Mouse (Mus musculus) right cerebral cortex, postnatal 25 days (tissue): ENCODE results near the gene Gm21454.
"Not testable (repeated sequence)": the region's sequence is repeated elsewhere in the genome, so short reads cannot be mapped to it uniquely, and the experiment has no call there.

Experiments
- DNase-seq: peaks from one replicate; pipeline ENCODE4 v3.0.0; 2022

Gene Gm21454

DNA sequence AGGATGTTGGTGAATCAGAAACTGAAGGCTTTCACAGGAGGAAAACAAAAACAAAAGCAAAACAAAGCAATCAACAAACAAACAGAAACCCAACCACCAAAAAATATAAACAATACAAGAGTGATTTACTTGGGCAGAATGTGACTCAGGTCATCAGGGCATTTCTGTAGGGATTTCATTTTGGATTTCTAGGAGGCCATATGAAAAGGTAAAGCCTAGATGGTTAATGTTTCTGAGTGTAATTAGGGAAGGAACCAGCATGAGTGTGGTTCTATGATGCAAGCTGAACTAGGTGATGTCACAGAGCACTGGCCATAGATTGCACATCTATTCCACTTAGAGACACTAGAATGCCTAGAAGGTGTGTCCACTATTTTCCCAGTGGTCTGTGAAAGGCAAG lies at the start of gene Gm21454, which contains the start of gene Gm21440:
Gm21454 (plus strand) TSS at position 352 of the 400 bp plus-strand sequence.
Gm21440 (plus strand) TSS at position 301 of the 400 bp plus-strand sequence.
- DNase-seq = not testable (repeated sequence)

DNA sequence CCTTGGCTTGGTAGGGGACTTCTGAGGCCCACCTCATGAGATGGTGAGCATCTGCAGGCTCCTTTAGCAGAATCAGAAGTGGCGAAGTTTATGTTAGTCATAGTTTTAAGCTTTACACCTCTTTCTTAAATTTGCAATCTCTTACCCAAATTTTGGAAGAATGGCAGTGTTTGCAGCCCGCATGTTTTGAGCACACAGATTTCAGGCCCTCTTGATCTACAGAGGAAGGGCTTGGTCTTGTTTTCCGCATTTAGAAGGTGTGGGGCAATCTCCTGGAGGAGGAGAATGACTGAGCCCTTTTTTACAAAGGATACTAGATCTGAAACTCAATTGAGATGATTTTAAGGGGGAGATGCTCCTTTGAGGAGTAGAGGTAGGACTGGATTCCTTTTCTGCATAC lies 28.4 kb upstream of the Gm21454 start, which contains the start of gene Gm21828:
Gm21828 (minus strand) TSS at position 101 of the 400 bp plus-strand sequence.
- not testable (repeated sequence) for DNase-seq

- not testable (repeated sequence) for DNase-seq
Measured at GRCm38 (mm10) chrY:13348963-13349362, 96.7 kb downstream of the Gm21454 start, which contains the start of gene Gm21725. Gm21725 (minus strand) TSS chrY:13349063.
